Mouse (Mus musculus) limb, embryonic 12.5 days (tissue): ENCODE measurements at regions not wholly inside any gene's neighbourhood (a gene's known extent, or its start where the extent isn't known, plus 50 kb on each side); places are given as distances from the start of the nearest gene placed in this dataset.
"Not testable (repeated sequence)": the region's sequence is repeated elsewhere in the genome, so short reads cannot be mapped to it uniquely, and the experiment has no call there.

Source experiments
- ATAC-seq: fragments of 200-750 bp; cut with Nextera tagmentation; 2 replicates; pipeline ENCODE4 v1.8.0; 2017; ENCODE audit warnings: low read depth, moderate TSS enrichment; ENCODE audit not compliant: insufficient number of reproducible peaks, insufficient read depth, low FRiP score, low TSS enrichment
- H3K27ac ChIP-seq: fragments of 300-500 bp; sonication (generic); 2 replicates; pipeline ENCODE4 v1.5.1; 2016; ENCODE audit warnings: mild to moderate bottlenecking, moderate library complexity
- H3K27me3 ChIP-seq: fragments of 300-500 bp; sonication (generic); 2 replicates; pipeline ENCODE4 v1.6.1; 2016; ENCODE audit warnings: mild to moderate bottlenecking, moderate library complexity
- H3K36me3 ChIP-seq: fragments of 300-500 bp; sonication (generic); 2 replicates; pipeline ENCODE4 v1.6.1; 2016; ENCODE audit warnings: mild to moderate bottlenecking, moderate library complexity
- H3K4me1 ChIP-seq: fragments of 300-500 bp; sonication (generic); replicated peaks from 2 replicates; pipeline ENCODE4 v1.6.1; 2016
- H3K4me2 ChIP-seq: fragments of 300-500 bp; sonication (generic); 2 replicates; pipeline ENCODE4 v1.6.1; 2016; ENCODE audit warnings: mild to moderate bottlenecking, moderate library complexity
- H3K4me3 ChIP-seq: fragments of 300-500 bp; sonication (generic); replicated peaks from 2 replicates; pipeline ENCODE4 v1.5.1; 2016; ENCODE audit warnings: mild to moderate bottlenecking
- H3K9ac ChIP-seq: fragments of 300-500 bp; sonication (generic); replicated peaks from 2 replicates; pipeline ENCODE4 v1.6.1; 2016; ENCODE audit warnings: mild to moderate bottlenecking, moderate library complexity
- H3K9me3 ChIP-seq: fragments of 300-500 bp; sonication (generic); 2 replicates; pipeline ENCODE4 v1.6.1; 2016; ENCODE audit warnings: mild to moderate bottlenecking, moderate library complexity
- WGBS: fragments of 180-500 bp; shearing (Covaris S2); methylation state at CpG from one replicate; pipeline ENCODE4 v1.1.7; 2016; 5-methylcytosine and 5-hydroxymethylcytosine counted together

GRCm38 (mm10) chr1:23034271-23034670 is 67.8 kb downstream of the 4933415F23Rik start:
- Histone ChIP-seq H3K27me3 (no peaks in the 10 kb centered on the region), H3K9ac (no peak overlapping the region), H3K27ac (no peak overlapping the region), H3K4me2 (no peak overlapping the region), H3K4me1 (no peaks in the 10 kb centered on the region), H3K4me3 (no peak overlapping the region), H3K9me3 (no peaks in the 10 kb centered on the region), H3K36me3 (no peaks in the 10 kb centered on the region)
- ATAC-seq, result no peak
- 75% methylated on average over 3 of the region's 3 CpGs for WGBS

- no peak for ATAC-seq
- no peak overlapping the region for H3K4me3 ChIP-seq
- no peaks in the 10 kb centered on the region for H3K36me3 ChIP-seq
- H3K9ac ChIP-seq, result no peak overlapping the region
- no peak overlapping the region for H3K4me2 ChIP-seq
- H3K4me1 ChIP-seq, result no peaks in the 10 kb centered on the region
- H3K27ac ChIP-seq, result no peak overlapping the region
- H3K9me3 ChIP-seq, result no peaks in the 10 kb centered on the region
- 89% methylated on average over 3 of the region's 3 CpGs for WGBS
- H3K27me3 ChIP-seq, result no peaks in the 10 kb centered on the region
These were observed 78.5 kb downstream of the 4933415F23Rik start for GRCm38 (mm10) chr1:23023536-23023935.

GRCm38 (mm10) chr1:23007784-23008490 is 94.1 kb downstream of the 4933415F23Rik start:
- no peaks in the 10 kb centered on the region for H3K9me3 ChIP-seq
- no peak overlapping the region for H3K9ac ChIP-seq
- no peak for ATAC-seq
- no peaks in the 10 kb centered on the region for H3K4me1 ChIP-seq
- WGBS, result 82% methylated on average over 5 of the region's 5 CpGs
- H3K4me2 ChIP-seq, result no peak overlapping the region
- H3K27ac ChIP-seq, result no peak overlapping the region
- H3K4me3 ChIP-seq, result no peak overlapping the region
- H3K27me3 ChIP-seq, result no peaks in the 10 kb centered on the region
- no peaks in the 10 kb centered on the region for H3K36me3 ChIP-seq

GRCm38 (mm10) chr1:23004882-23005281 is 97.2 kb downstream of the 4933415F23Rik start:
- no peak overlapping the region for H3K27ac ChIP-seq
- no peaks in the 10 kb centered on the region for H3K27me3 ChIP-seq
- H3K9ac ChIP-seq, result no peak overlapping the region
- H3K4me1 ChIP-seq, result no peaks in the 10 kb centered on the region
- H3K4me2 ChIP-seq, result no peak overlapping the region
- no peaks in the 10 kb centered on the region for H3K36me3 ChIP-seq
- 90% methylated on average over 5 of the region's 5 CpGs for WGBS
- H3K4me3 ChIP-seq, result no peak overlapping the region
- no peaks in the 10 kb centered on the region for H3K9me3 ChIP-seq
- ATAC-seq, result no peak

- WGBS, result 83% methylated on average over 2 of the region's 2 CpGs
- no peak overlapping the region for H3K9ac ChIP-seq
These were observed 105.4 kb downstream of the 4933415F23Rik start for GRCm38 (mm10) chr1:22996665-22997064.

GRCm38 (mm10) chr1:22989521-22990221 is 112.4 kb downstream of the 4933415F23Rik start:
- Histone ChIP-seq H3K36me3 (no peaks in the 10 kb centered on the region), H3K9ac (no peak overlapping the region), H3K4me1 (no peaks in the 10 kb centered on the region), H3K27ac (no peak overlapping the region), H3K4me3 (no peak overlapping the region), H3K4me2 (no peak overlapping the region), H3K27me3 (no peaks in the 10 kb centered on the region), H3K9me3 (no peaks in the 10 kb centered on the region)
- no peak for ATAC-seq
- WGBS, result 68% methylated on average over 7 of the region's 7 CpGs

More at GRCm38 (mm10) chr1:22996665-22997064, 105.4 kb downstream of the 4933415F23Rik start:
- Histone ChIP-seq H3K27ac (no peak overlapping the region), H3K4me3 (no peak overlapping the region), H3K36me3 (no peaks in the 10 kb centered on the region), H3K27me3 (no peaks in the 10 kb centered on the region), H3K4me2 (no peak overlapping the region), H3K9me3 (no peaks in the 10 kb centered on the region), H3K4me1 (no peaks in the 10 kb centered on the region)
- ATAC-seq, result no peak

- ATAC-seq, result no peak
These were observed 114.5 kb downstream of the 4933415F23Rik start for GRCm38 (mm10) chr1:22987521-22987920.

GRCm38 (mm10) chr1:22984276-22984675 is 117.8 kb downstream of the 4933415F23Rik start:
- not testable (repeated sequence) for H3K4me2 ChIP-seq, H3K27ac ChIP-seq, H3K9me3 ChIP-seq, H3K27me3 ChIP-seq, ATAC-seq, H3K36me3 ChIP-seq, H3K4me3 ChIP-seq, H3K9ac ChIP-seq, H3K4me1 ChIP-seq

More at GRCm38 (mm10) chr1:22987521-22987920, 114.5 kb downstream of the 4933415F23Rik start:
- no peak overlapping the region for H3K4me3 ChIP-seq
- H3K27me3 ChIP-seq, result no peaks in the 10 kb centered on the region
- 82% methylated on average over 2 of the region's 2 CpGs for WGBS
- H3K9ac ChIP-seq, result no peak overlapping the region
- H3K4me1 ChIP-seq, result no peaks in the 10 kb centered on the region
- H3K27ac ChIP-seq, result no peak overlapping the region
- H3K4me2 ChIP-seq, result no peak overlapping the region
- no peaks in the 10 kb centered on the region for H3K9me3 ChIP-seq
- H3K36me3 ChIP-seq, result no peaks in the 10 kb centered on the region

- Histone ChIP-seq H3K27ac (no peak overlapping the region), H3K4me3 (no peak overlapping the region), H3K4me1 (no peaks in the 10 kb centered on the region), H3K9me3 (no peaks in the 10 kb centered on the region), H3K27me3 (no peaks in the 10 kb centered on the region), H3K9ac (no peak overlapping the region), H3K4me2 (no peak overlapping the region), H3K36me3 (no peaks in the 10 kb centered on the region)
- ATAC-seq, result no peak
- 78% methylated on average over 4 of the region's 4 CpGs for WGBS
These were observed 127.1 kb downstream of the 4933415F23Rik start for GRCm38 (mm10) chr1:22974917-22975316.

GRCm38 (mm10) chr1:22943995-22944394 is 138.2 kb upstream of the Rims1 start:
- 75% methylated on average over 1 of the region's 1 CpGs for WGBS
- Histone ChIP-seq H3K4me1 (no peaks in the 10 kb centered on the region), H3K4me3 (no peak overlapping the region), H3K36me3 (no peaks in the 10 kb centered on the region), H3K9me3 (no peaks in the 10 kb centered on the region), H3K9ac (no peak overlapping the region), H3K4me2 (no peak overlapping the region), H3K27me3 (no peaks in the 10 kb centered on the region), H3K27ac (no peak overlapping the region)
- no peak for ATAC-seq

- Histone ChIP-seq H3K9me3 (no peaks in the 10 kb centered on the region), H3K27ac (no peak overlapping the region), H3K9ac (no peak overlapping the region), H3K4me1 (no peaks in the 10 kb centered on the region), H3K4me2 (no peak overlapping the region), H3K36me3 (no peaks in the 10 kb centered on the region), H3K27me3 (no peaks in the 10 kb centered on the region), H3K4me3 (no peak overlapping the region)
- no peak for ATAC-seq
- 91% methylated on average over 6 of the region's 6 CpGs for WGBS
These were observed 134.0 kb upstream of the Rims1 start for GRCm38 (mm10) chr1:22939816-22940215.
